Mouse (Mus musculus) splenic B cell, adult 2 months (primary cell): ENCODE data around the gene Ipo8.

ENCODE experiments used
- DNase-seq: peaks from one replicate; pipeline ENCODE4 v3.0.0-alpha.2; 2011; ENCODE audit warnings: low read depth, low spot score
- H3K27me3 ChIP-seq: 2 replicates; pipeline ENCODE4 v1.6.1; 2012; ENCODE audit warnings: mild to moderate bottlenecking, low read length, moderate library complexity, mixed read lengths; ENCODE audit not compliant: control insufficient read depth, poor library complexity, insufficient read depth, severe bottlenecking
- H3K36me3 ChIP-seq: 2 replicates; pipeline ENCODE4 v1.6.1; 2012; ENCODE audit warnings: mild to moderate bottlenecking, low read length, moderate library complexity, mixed read lengths; ENCODE audit not compliant: control insufficient read depth, poor library complexity, insufficient read depth, severe bottlenecking

Gene Ipo8

DNA sequence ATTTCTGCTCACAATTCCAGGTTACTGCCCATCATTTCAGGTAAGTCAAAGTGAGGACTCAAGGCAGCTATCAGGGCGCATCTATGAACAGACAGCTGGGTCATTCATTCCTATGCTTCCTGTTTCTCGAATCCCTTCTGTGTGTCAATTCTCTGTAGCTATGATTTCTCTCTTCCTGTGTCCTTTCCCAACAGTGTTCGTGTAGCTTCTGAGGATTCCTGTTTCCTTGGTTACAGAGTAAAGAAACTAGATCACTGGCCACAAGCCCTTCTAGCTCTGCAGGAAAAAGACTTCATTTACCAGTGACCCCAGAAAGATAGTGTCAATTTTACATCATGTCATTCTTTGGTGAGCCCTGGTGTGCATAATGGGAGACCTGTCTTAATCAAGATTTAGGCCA lies 102.7 kb downstream of the Ipo8 start:
- Histone ChIP-seq H3K36me3 (no peaks in the 10 kb centered on the region), H3K27me3 (no peaks in the 10 kb centered on the region)
- no peak for DNase-seq

- no peak for DNase-seq
- H3K36me3 ChIP-seq = no peaks in the 10 kb centered on the region
- no peaks in the 10 kb centered on the region for H3K27me3 ChIP-seq
Observed at GRCm38 (mm10) chr6:148727871-148728524, 103.3 kb downstream of the Ipo8 start.

- Histone ChIP-seq H3K27me3 (no peaks in the 10 kb centered on the region), H3K36me3 (no peaks in the 10 kb centered on the region)
- no peak for DNase-seq
Observed at GRCm38 (mm10) chr6:148724453-148724852, 106.8 kb downstream of the Ipo8 start.
